Mouse (Mus musculus): ENCODE measurements around the gene Vmn1r8. TPM values are rescaled to one million over a fixed set of nuclear protein-coding genes. Genes with fewer than 3 reads are reported as not detected.
"Not testable (repeated sequence)": the region's sequence is repeated elsewhere in the genome, so short reads cannot be mapped to it uniquely, and the experiment has no call there.

Vmn1r8 gene
- not detected in 2 replicates for polyA plus RNA-seq (2011; ENCODE audit: insufficient read length, low read depth, missing spikeins)

DNA sequence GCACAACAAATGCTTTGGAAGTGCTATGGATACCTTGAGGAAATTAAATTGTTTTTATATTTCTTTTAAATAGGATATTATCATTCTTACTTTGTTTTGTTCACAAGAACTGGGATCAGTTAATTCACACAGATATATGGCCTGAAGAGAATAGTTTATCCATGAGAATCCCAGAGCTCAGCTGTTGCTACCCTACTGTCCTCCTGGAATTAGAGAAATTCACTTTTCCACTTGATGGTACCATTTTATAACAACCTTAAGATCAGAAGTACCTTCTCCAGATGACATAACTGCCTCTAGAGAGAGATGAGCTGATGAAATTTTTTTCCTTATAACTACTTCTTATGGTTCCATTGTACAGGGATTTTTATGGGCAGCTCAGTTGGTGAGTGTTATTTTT is at the start of gene Vmn1r8:
Gene Vmn1r8, plus strand, starts transcription at position 301 of the 400 bp plus-strand sequence.
- TF ChIP-seq CTCF (IDR thresholded peaks at IDR 0.05; ENCODE audit: borderline replicate concordance, insufficient read depth, low read length) (no peak), POLR2A (IDR thresholded peaks at IDR 0.05; ENCODE audit: low read depth, low read length) (no peak)
- no peaks in the 10 kb centered on the region for H3K4me1 ChIP-seq (ENCODE audit: control insufficient read depth, insufficient read depth, low read length)
- no peak within 1 kb of the TSS for H3K4me3 ChIP-seq (ENCODE audit: insufficient read depth, low read length)
- H3K27ac ChIP-seq (ENCODE audit: insufficient read depth, low read length), result no peak within 1 kb of the TSS

- no peaks in the 10 kb centered on the region for H3K4me1 ChIP-seq (ENCODE audit: control insufficient read depth, insufficient read depth, low read length)
- no peak within 1 kb of the TSS for H3K4me3 ChIP-seq (ENCODE audit: insufficient read depth, low read length)
- no peak for TF ChIP-seq POLR2A (IDR thresholded peaks at IDR 0.05; ENCODE audit: low read depth, low read length)
- no peak for TF ChIP-seq CTCF (IDR thresholded peaks at IDR 0.05; ENCODE audit: borderline replicate concordance, insufficient read depth, low read length)
- H3K27ac ChIP-seq (ENCODE audit: insufficient read depth, low read length), result no peak within 1 kb of the TSS
Measured at GRCm38 (mm10) chr6:56996943-56997342, 35.1 kb upstream of the Vmn1r8 start, which contains the start of gene Vmn1r6. Gene Vmn1r6 (plus strand): TSS chr6:56997243.

GRCm38 (mm10) chr6:57025224-57025623 is 6.9 kb upstream of the Vmn1r8 start, which contains the start of gene Vmn1r7:
Gene Vmn1r7 (minus strand): TSS chr6:57025324.
- H3K4me1 ChIP-seq (ENCODE audit: control insufficient read depth, insufficient read depth, low read length); H3K27ac ChIP-seq (ENCODE audit: insufficient read depth, low read length); H3K4me3 ChIP-seq (ENCODE audit: insufficient read depth, low read length): not testable (repeated sequence)

DNA sequence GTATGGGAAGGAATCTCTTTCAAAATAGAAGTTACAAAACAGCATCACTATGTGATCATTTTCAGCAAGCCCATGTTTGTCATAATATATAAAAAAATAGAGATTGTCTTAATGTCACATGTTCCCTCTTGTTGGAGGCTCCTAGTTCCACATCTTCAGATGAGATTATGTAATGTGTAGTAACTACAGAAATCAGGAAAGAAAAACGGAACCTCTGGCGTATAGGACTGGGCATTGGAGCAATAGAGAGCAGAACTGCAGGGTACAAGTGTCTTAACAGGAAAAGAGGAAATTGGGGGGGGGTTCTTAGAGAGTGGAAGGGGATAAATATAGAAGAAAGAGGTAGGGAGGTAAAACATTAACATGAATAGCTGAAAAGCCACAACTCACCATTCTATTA is 2.6 kb downstream of the Vmn1r8 start:
- no peak for TF ChIP-seq CTCF (IDR thresholded peaks at IDR 0.05; ENCODE audit: borderline replicate concordance, insufficient read depth, low read length)
- no peak for TF ChIP-seq POLR2A (IDR thresholded peaks at IDR 0.05; ENCODE audit: low read depth, low read length)
- Histone ChIP-seq H3K4me1 (ENCODE audit: control insufficient read depth, insufficient read depth, low read length) (no peaks in the 10 kb centered on the region), H3K27ac (ENCODE audit: insufficient read depth, low read length) (no peak overlapping the region), H3K4me3 (ENCODE audit: insufficient read depth, low read length) (no peak overlapping the region)

GRCm38 (mm10) chr6:57063730-57064129 is 31.6 kb downstream of the Vmn1r8 start:
- no peak overlapping the region for H3K27ac ChIP-seq (ENCODE audit: insufficient read depth, low read length)
- no peaks in the 10 kb centered on the region for H3K4me1 ChIP-seq (ENCODE audit: control insufficient read depth, insufficient read depth, low read length)
- TF ChIP-seq CTCF (IDR thresholded peaks at IDR 0.05; ENCODE audit: borderline replicate concordance, insufficient read depth, low read length) (no peak), POLR2A (IDR thresholded peaks at IDR 0.05; ENCODE audit: low read depth, low read length) (no peak)
- no peak overlapping the region for H3K4me3 ChIP-seq (ENCODE audit: insufficient read depth, low read length)

GRCm38 (mm10) chr6:57066487-57066886 is 34.4 kb downstream of the Vmn1r8 start, which contains the start of gene Vmn1r9:
Gene Vmn1r9 (plus strand): TSS chr6:57066787.
- Histone ChIP-seq H3K4me1 (ENCODE audit: control insufficient read depth, insufficient read depth, low read length) (no peaks in the 10 kb centered on the region), H3K4me3 (ENCODE audit: insufficient read depth, low read length) (no peak within 1 kb of the TSS), H3K27ac (ENCODE audit: insufficient read depth, low read length) (no peak within 1 kb of the TSS)
- no peak for TF ChIP-seq POLR2A (IDR thresholded peaks at IDR 0.05; ENCODE audit: low read depth, low read length)
- TF ChIP-seq CTCF (IDR thresholded peaks at IDR 0.05; ENCODE audit: borderline replicate concordance, insufficient read depth, low read length), result no peak

Other genes with a start within 250 kb of the Vmn1r8 start
- 37.8 and 47.3 TPM in 2 replicates for gene Kbtbd2, start 234.5 kb upstream of the Vmn1r8 start, polyA plus RNA-seq (2011; ENCODE audit: insufficient read length, low read depth, missing spikeins)
- 340 and 352 TPM in 2 replicates for gene Fkbp9, start 200.2 kb upstream of the Vmn1r8 start, polyA plus RNA-seq (2011; ENCODE audit: insufficient read length, low read depth, missing spikeins)
- 17.3 and 27.0 TPM in 2 replicates for gene Nt5c3, start 108.4 kb upstream of the Vmn1r8 start, polyA plus RNA-seq (2011; ENCODE audit: insufficient read length, low read depth, missing spikeins)
- gene Vmn1r4, start 108.3 kb upstream of the Vmn1r8 start, polyA plus RNA-seq (2011; ENCODE audit: insufficient read length, low read depth, missing spikeins), result not detected in 2 replicates
- gene Vmn1r5, start 62.0 kb upstream of the Vmn1r8 start, polyA plus RNA-seq (2011; ENCODE audit: insufficient read length, low read depth, missing spikeins), result not detected in 2 replicates
- not detected in 2 replicates for gene Vmn1r6, start 35.0 kb upstream of the Vmn1r8 start, polyA plus RNA-seq (2011; ENCODE audit: insufficient read length, low read depth, missing spikeins)
- gene Vmn1r7, start 7.0 kb upstream of the Vmn1r8 start, polyA plus RNA-seq (2011; ENCODE audit: insufficient read length, low read depth, missing spikeins), result not detected in 2 replicates
- not detected in 2 replicates for gene Vmn1r9, start 34.5 kb downstream of the Vmn1r8 start, polyA plus RNA-seq (2011; ENCODE audit: insufficient read length, low read depth, missing spikeins)
- not detected in 2 replicates for gene Vmn1r10, start 77.2 kb downstream of the Vmn1r8 start, polyA plus RNA-seq (2011; ENCODE audit: insufficient read length, low read depth, missing spikeins)
- gene Vmn1r11, start 101.2 kb downstream of the Vmn1r8 start, polyA plus RNA-seq (2011; ENCODE audit: insufficient read length, low read depth, missing spikeins), result not detected in 2 replicates
- gene Vmn1r12, start 124.6 kb downstream of the Vmn1r8 start, polyA plus RNA-seq (2011; ENCODE audit: insufficient read length, low read depth, missing spikeins), result not detected in 2 replicates
- gene Vmn1r13, start 171.0 kb downstream of the Vmn1r8 start, polyA plus RNA-seq (2011; ENCODE audit: insufficient read length, low read depth, missing spikeins), result 0.63 and 3.1 TPM in 2 replicates
- not detected in 2 replicates for gene Vmn1r14, start 199.4 kb downstream of the Vmn1r8 start, polyA plus RNA-seq (2011; ENCODE audit: insufficient read length, low read depth, missing spikeins)
- not detected in 2 replicates for gene Vmn1r15, start 225.7 kb downstream of the Vmn1r8 start, polyA plus RNA-seq (2011; ENCODE audit: insufficient read length, low read depth, missing spikeins)

Measured in embryonic fibroblast, embryonic 13.5 days (primary cell).